Mouse (Mus musculus) lung, postnatal 25 days (tissue): Measurements from ENCODE around the gene Elf5.

Source experiments
- DNase-seq: peaks from one replicate; pipeline ENCODE4 v3.0.0; 2022; ENCODE audit warnings: low spot score

Elf5 gene

GRCm38 (mm10) chr2:103411348-103411747 is at the start of gene Elf5:
Elf5 (plus strand) TSS chr2:103411688.
- DNase-seq: no peak

GRCm38 (mm10) chr2:103372541-103372940 is 38.9 kb upstream of the Elf5 start:
- no peak for DNase-seq

- DNase-seq: peak; percentile 11
Observed at GRCm38 (mm10) chr2:103379502-103380160, 31.9 kb upstream of the Elf5 start.

- no peak for DNase-seq
Observed at GRCm38 (mm10) chr2:103382174-103382573, 29.3 kb upstream of the Elf5 start.

GRCm38 (mm10) chr2:103387881-103388280 is 23.6 kb upstream of the Elf5 start:
- peak; percentile 43 for DNase-seq

GRCm38 (mm10) chr2:103388311-103388710 is 23.2 kb upstream of the Elf5 start:
- peak; percentile 68 for DNase-seq

- DNase-seq: no peak
Observed at GRCm38 (mm10) chr2:103390086-103390988, 21.2 kb upstream of the Elf5 start.

- no peak for DNase-seq
Observed at GRCm38 (mm10) chr2:103391626-103392025, 19.9 kb upstream of the Elf5 start.

GRCm38 (mm10) chr2:103398110-103398509 is 13.4 kb upstream of the Elf5 start:
- DNase-seq: no peak

- DNase-seq: no peak
Observed at GRCm38 (mm10) chr2:103400691-103401090, 10.8 kb upstream of the Elf5 start.

- no peak for DNase-seq
Observed at GRCm38 (mm10) chr2:103406239-103406638, 5.2 kb upstream of the Elf5 start.

- DNase-seq: no peak
Observed at GRCm38 (mm10) chr2:103411816-103412215, 328 bp downstream of the Elf5 start.

GRCm38 (mm10) chr2:103413381-103413780 is 1.9 kb downstream of the Elf5 start:
- DNase-seq: no peak

- peak; percentile 38 for DNase-seq
Observed at GRCm38 (mm10) chr2:103415774-103416173, 4.3 kb downstream of the Elf5 start.

GRCm38 (mm10) chr2:103420650-103421507 is 9.4 kb downstream of the Elf5 start:
- DNase-seq: no peak

- peak; percentile 40 for DNase-seq
Observed at GRCm38 (mm10) chr2:103423884-103424283, 12.4 kb downstream of the Elf5 start.

- DNase-seq: peak; percentile 81
Observed at GRCm38 (mm10) chr2:103424349-103425026, 13.0 kb downstream of the Elf5 start.

GRCm38 (mm10) chr2:103425456-103426063 is 14.1 kb downstream of the Elf5 start:
- DNase-seq: peak; percentile 70

- peak; percentile 46 for DNase-seq
Observed at GRCm38 (mm10) chr2:103428356-103428755, 16.9 kb downstream of the Elf5 start.

GRCm38 (mm10) chr2:103430712-103431111 is 19.2 kb downstream of the Elf5 start:
- no peak for DNase-seq

- DNase-seq: peak; percentile 29
Observed at GRCm38 (mm10) chr2:103432695-103433275, 21.3 kb downstream of the Elf5 start.
